Mouse (Mus musculus) thymus, postnatal 25 days (tissue): ENCODE results near the gene Pp2d1.

ENCODE experiments used
- DNase-seq: peaks from one replicate; pipeline ENCODE4 v3.0.0; 2022

Pp2d1 gene

GRCm38 (mm10) chr17:53564837-53565236, 25.6 kb upstream of the Pp2d1 start:
- DNase-seq = no peak

GRCm38 (mm10) chr17:53561458-53562029, 22.3 kb upstream of the Pp2d1 start:
- DNase-seq = no peak

- DNase-seq = no peak
Measured at GRCm38 (mm10) chr17:53559646-53560045, 20.4 kb upstream of the Pp2d1 start.

- no peak for DNase-seq
Measured at GRCm38 (mm10) chr17:53557443-53557842, 18.2 kb upstream of the Pp2d1 start.

GRCm38 (mm10) chr17:53554813-53555212, 15.6 kb upstream of the Pp2d1 start:
- DNase-seq = no peak

GRCm38 (mm10) chr17:53554088-53554487, 14.8 kb upstream of the Pp2d1 start:
- peak; percentile 14 for DNase-seq

- DNase-seq = no peak
Measured at GRCm38 (mm10) chr17:53551306-53552299, 12.4 kb upstream of the Pp2d1 start.

GRCm38 (mm10) chr17:53543591-53544324, 4.5 kb upstream of the Pp2d1 start:
- DNase-seq = no peak

- DNase-seq = no peak
Measured at GRCm38 (mm10) chr17:53542536-53542935, 3.3 kb upstream of the Pp2d1 start.

- no peak for DNase-seq
Measured at GRCm38 (mm10) chr17:53532425-53532824, 6.8 kb downstream of the Pp2d1 start.

GRCm38 (mm10) chr17:53531160-53531559, 8.1 kb downstream of the Pp2d1 start:
- peak; percentile 9 for DNase-seq

GRCm38 (mm10) chr17:53528034-53528433, 11.2 kb downstream of the Pp2d1 start:
- DNase-seq = no peak

- no peak for DNase-seq
Measured at GRCm38 (mm10) chr17:53520509-53520908, 18.7 kb downstream of the Pp2d1 start.

- no peak for DNase-seq
Measured at GRCm38 (mm10) chr17:53519364-53519763, 19.9 kb downstream of the Pp2d1 start.

- no peak for DNase-seq
Measured at GRCm38 (mm10) chr17:53512311-53512951, 26.8 kb downstream of the Pp2d1 start.

- no peak for DNase-seq
Measured at GRCm38 (mm10) chr17:53502966-53503365, 36.3 kb downstream of the Pp2d1 start.

GRCm38 (mm10) chr17:53489007-53489378, 50.3 kb downstream of the Pp2d1 start:
- DNase-seq = no peak

GRCm38 (mm10) chr17:53488291-53489006, 50.8 kb downstream of the Pp2d1 start:
- DNase-seq = no peak

- DNase-seq = no peak
Measured at GRCm38 (mm10) chr17:53480433-53480832, 58.8 kb downstream of the Pp2d1 start.

- peak; percentile 58 for DNase-seq
Measured at GRCm38 (mm10) chr17:53479604-53480041, 59.6 kb downstream of the Pp2d1 start.

- peak; percentile 99 for DNase-seq
Measured at GRCm38 (mm10) chr17:53478858-53479603, 60.2 kb downstream of the Pp2d1 start, which contains the start of gene Rab5a. Gene Rab5a (plus strand): TSS chr17:53479234.
